Mouse (Mus musculus): ENCODE measurements at regions not wholly inside any gene's neighbourhood (a gene's known extent, or its start where the extent isn't known, plus 50 kb on each side); places are given as distances from the start of the nearest gene placed in this dataset.

DNA sequence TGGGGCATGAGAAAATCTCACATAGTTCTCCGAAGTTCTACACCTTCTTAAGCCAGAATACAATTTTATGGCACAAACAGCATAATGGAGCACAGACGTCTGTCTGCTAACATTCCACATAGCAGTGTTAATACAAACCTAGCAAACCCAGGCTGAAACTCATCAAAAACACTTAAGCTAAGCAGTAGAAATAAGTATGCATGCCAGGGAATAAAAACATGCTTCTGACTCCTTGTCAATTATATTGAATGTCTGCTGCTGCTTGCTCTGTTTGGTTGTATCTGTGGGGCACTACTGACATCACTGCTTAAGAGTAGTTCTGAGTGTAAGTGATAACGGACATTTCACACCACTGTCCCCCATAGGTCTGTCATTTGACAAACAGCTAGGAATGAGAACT is 693.4 kb upstream of the Adamts5 start:
- Histone ChIP-seq H3K4me1 (ENCODE audit: control insufficient read depth, insufficient read depth, low read length) (no peaks in the 10 kb centered on the region), H3K79me2 (replicated peaks; ENCODE audit: control insufficient read depth, insufficient read depth, low read length) (no peaks in the 10 kb centered on the region), H3K4me3 (no peak overlapping the region), H3K27me3 (ENCODE audit: control insufficient read depth, insufficient read depth, low read length) (no peaks in the 10 kb centered on the region), H3K27ac (no peak overlapping the region), H3K9ac (ENCODE audit: low read depth, low read length) (no peak overlapping the region), H3K36me3 (ENCODE audit: control insufficient read depth, insufficient read depth, low read length) (no peaks in the 10 kb centered on the region)
- WGBS: 63% methylated on average over 3 of the region's 3 CpGs
- intact Hi-C loops (cut with DNase I): no loop called here
- TF ChIP-seq POLR2A (IDR thresholded peaks at IDR 0.05; ENCODE audit: insufficient read depth, low read depth, low read length): no peak
- no peak for TF ChIP-seq EP300 (IDR thresholded peaks at IDR 0.05; ENCODE audit: insufficient read depth, low read depth, low read length)
- TF ChIP-seq CTCF (IDR thresholded peaks at IDR 0.05): no peak
- no peak for DNase-seq

DNA sequence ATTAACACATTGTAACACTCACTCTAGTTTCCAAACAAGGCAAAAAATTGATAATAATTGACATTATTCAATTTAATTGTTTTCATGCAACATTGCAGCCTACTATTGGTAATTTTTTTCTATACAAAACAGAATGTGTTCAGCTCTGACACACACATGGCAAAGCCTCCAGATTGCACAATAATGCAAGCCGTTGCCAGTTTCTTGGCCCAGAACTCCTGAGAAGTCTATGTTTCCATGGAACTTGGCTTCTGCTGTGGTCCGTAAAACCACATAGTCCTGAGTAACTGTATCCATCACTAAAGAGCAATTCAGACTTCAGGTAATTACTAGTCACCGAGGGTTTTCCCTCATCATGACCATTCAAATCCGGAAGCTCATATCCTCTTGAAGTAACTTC is 684.4 kb upstream of the Adamts5 start:
- Histone ChIP-seq H3K9ac (ENCODE audit: low read depth, low read length) (no peak overlapping the region), H3K4me3 (no peak overlapping the region), H3K4me1 (ENCODE audit: control insufficient read depth, insufficient read depth, low read length) (no peaks in the 10 kb centered on the region), H3K27me3 (ENCODE audit: control insufficient read depth, insufficient read depth, low read length) (no peaks in the 10 kb centered on the region), H3K27ac (no peak overlapping the region), H3K79me2 (replicated peaks; ENCODE audit: control insufficient read depth, insufficient read depth, low read length) (no peaks in the 10 kb centered on the region), H3K36me3 (ENCODE audit: control insufficient read depth, insufficient read depth, low read length) (no peaks in the 10 kb centered on the region)
- TF ChIP-seq EP300 (IDR thresholded peaks at IDR 0.05; ENCODE audit: insufficient read depth, low read depth, low read length) (no peak), CTCF (IDR thresholded peaks at IDR 0.05) (no peak), POLR2A (IDR thresholded peaks at IDR 0.05; ENCODE audit: insufficient read depth, low read depth, low read length) (no peak)
- intact Hi-C loops (cut with DNase I): no loop called here
- DNase-seq: peak; percentile 44 to 46
- 83% methylated on average over 4 of the region's 4 CpGs for WGBS

DNA sequence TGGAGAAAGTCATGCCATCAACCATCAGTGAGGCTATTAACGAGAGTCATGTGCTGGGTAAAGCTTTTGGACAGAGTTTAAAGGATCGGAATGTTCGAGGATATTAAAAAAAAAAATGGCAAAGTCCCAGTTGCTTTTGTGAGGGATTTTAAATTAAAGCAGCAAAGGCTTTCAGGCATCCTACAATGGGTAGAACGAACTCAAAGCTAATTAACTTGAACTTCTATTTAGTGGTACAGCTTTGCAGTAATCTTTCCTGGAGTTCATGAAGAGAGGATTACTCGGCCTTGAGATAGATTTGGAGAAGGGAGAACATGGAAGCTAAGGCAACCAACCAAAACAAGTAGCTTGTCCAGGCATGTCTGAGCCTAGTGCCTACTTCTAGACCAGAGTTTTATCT is 676.7 kb upstream of the Adamts5 start:
- WGBS: 74% methylated on average over 5 of the region's 5 CpGs
- Histone ChIP-seq H3K27me3 (ENCODE audit: control insufficient read depth, insufficient read depth, low read length) (no peaks in the 10 kb centered on the region), H3K27ac (no peak overlapping the region), H3K4me1 (ENCODE audit: control insufficient read depth, insufficient read depth, low read length) (no peaks in the 10 kb centered on the region), H3K9ac (ENCODE audit: low read depth, low read length) (no peak overlapping the region), H3K79me2 (replicated peaks; ENCODE audit: control insufficient read depth, insufficient read depth, low read length) (no peaks in the 10 kb centered on the region), H3K4me3 (no peak overlapping the region), H3K36me3 (ENCODE audit: control insufficient read depth, insufficient read depth, low read length) (no peaks in the 10 kb centered on the region)
- no peak for DNase-seq
- TF ChIP-seq EP300 (IDR thresholded peaks at IDR 0.05; ENCODE audit: insufficient read depth, low read depth, low read length) (no peak), CTCF (IDR thresholded peaks at IDR 0.05) (no peak), POLR2A (IDR thresholded peaks at IDR 0.05; ENCODE audit: insufficient read depth, low read depth, low read length) (no peak)
- intact Hi-C loops (cut with DNase I): no loop called here

DNA sequence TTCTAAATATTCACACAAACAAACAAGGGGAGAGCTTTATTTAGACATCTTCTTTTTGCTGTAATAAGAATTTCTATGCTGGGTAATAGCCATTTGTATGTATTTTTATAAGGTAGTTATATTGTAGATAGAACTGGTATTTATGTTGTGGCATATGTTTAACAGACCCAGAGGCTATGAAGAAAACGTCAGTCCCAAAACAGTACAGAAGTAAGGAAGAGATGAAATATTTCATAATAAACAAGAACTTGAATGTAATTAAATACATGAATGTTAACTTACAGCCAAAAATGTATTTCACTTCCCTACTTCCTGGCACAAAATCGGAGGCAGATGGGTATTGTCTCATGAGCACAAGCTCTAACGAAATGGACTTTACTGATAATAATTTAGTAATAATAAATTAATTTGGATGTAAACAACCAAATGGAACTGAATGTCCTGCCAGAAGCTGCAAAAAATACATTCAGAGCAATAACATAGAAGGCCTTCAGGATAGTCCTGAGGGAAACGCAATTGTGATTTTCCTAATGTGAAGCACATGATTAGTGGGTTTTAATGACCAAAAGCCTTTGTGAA is 645.9 kb upstream of the Adamts5 start:
- DNase-seq: no peak
- intact Hi-C loops (cut with DNase I): no loop called here
- H3K9ac ChIP-seq (ENCODE audit: low read depth, low read length): no peak overlapping the region
- H3K27ac ChIP-seq: no peak overlapping the region
- H3K79me2 ChIP-seq (replicated peaks; ENCODE audit: control insufficient read depth, insufficient read depth, low read length): no peaks in the 10 kb centered on the region
- H3K4me1 ChIP-seq (ENCODE audit: control insufficient read depth, insufficient read depth, low read length): no peaks in the 10 kb centered on the region
- 69% methylated on average over 4 of the region's 4 CpGs for WGBS
- no peaks in the 10 kb centered on the region for H3K36me3 ChIP-seq (ENCODE audit: control insufficient read depth, insufficient read depth, low read length)
- H3K4me3 ChIP-seq: no peak overlapping the region
- no peak for TF ChIP-seq EP300 (IDR thresholded peaks at IDR 0.05; ENCODE audit: insufficient read depth, low read depth, low read length)
- TF ChIP-seq CTCF (IDR thresholded peaks at IDR 0.05): no peak
- TF ChIP-seq POLR2A (IDR thresholded peaks at IDR 0.05; ENCODE audit: insufficient read depth, low read depth, low read length): no peak
- H3K27me3 ChIP-seq (ENCODE audit: control insufficient read depth, insufficient read depth, low read length): no peaks in the 10 kb centered on the region

DNA sequence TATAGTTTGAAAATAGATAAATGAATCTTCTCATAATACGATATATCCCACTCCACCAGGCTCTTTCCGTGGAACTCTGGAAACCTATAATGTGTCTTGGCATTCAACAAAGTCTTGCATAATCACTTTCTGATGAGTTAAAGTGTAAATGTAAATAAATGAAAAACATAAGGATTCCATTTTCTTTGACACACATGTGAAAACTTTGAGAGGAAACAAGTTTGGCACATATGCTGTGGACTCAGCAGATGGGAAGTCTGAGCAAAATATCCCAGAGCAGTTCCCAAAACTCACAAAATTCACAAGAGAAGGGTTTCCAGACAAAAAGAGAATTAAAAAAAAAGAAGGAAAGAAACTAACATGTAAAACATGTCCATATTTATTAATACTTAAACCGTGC is 645.3 kb upstream of the Adamts5 start:
- Histone ChIP-seq H3K4me3 (no peak overlapping the region), H3K27me3 (ENCODE audit: control insufficient read depth, insufficient read depth, low read length) (no peaks in the 10 kb centered on the region), H3K9ac (ENCODE audit: low read depth, low read length) (no peak overlapping the region), H3K36me3 (ENCODE audit: control insufficient read depth, insufficient read depth, low read length) (no peaks in the 10 kb centered on the region), H3K4me1 (ENCODE audit: control insufficient read depth, insufficient read depth, low read length) (no peaks in the 10 kb centered on the region), H3K27ac (no peak overlapping the region), H3K79me2 (replicated peaks; ENCODE audit: control insufficient read depth, insufficient read depth, low read length) (no peaks in the 10 kb centered on the region)
- WGBS: 79% methylated on average over 3 of the region's 3 CpGs
- TF ChIP-seq EP300 (IDR thresholded peaks at IDR 0.05; ENCODE audit: insufficient read depth, low read depth, low read length): no peak
- TF ChIP-seq POLR2A (IDR thresholded peaks at IDR 0.05; ENCODE audit: insufficient read depth, low read depth, low read length): no peak
- TF ChIP-seq CTCF (IDR thresholded peaks at IDR 0.05): no peak
- intact Hi-C loops (cut with DNase I): no loop called here
- no peak for DNase-seq

DNA sequence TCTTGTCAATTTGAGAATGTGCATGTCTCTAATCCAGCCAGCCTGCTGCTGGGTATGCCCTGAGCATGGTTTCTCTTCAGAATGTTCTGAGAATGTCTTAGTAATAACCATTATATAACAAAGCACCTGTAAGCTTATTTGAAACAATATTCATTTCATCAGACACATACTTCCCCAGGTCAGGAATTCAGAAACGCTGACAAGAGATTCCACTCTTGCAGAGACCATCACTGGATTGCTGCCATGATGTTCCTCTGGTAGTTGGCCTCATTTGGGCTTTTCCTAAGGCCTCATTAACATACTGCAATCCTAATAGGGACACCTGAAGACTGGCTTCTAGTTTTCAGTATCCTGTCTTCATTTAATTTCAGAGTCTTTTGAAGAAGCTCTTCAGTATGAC is 642.5 kb upstream of the Adamts5 start:
- Histone ChIP-seq H3K9ac (ENCODE audit: low read depth, low read length) (no peak overlapping the region), H3K36me3 (ENCODE audit: control insufficient read depth, insufficient read depth, low read length) (no peaks in the 10 kb centered on the region), H3K4me3 (no peak overlapping the region), H3K4me1 (ENCODE audit: control insufficient read depth, insufficient read depth, low read length) (no peaks in the 10 kb centered on the region), H3K79me2 (replicated peaks; ENCODE audit: control insufficient read depth, insufficient read depth, low read length) (no peaks in the 10 kb centered on the region), H3K27ac (no peak overlapping the region), H3K27me3 (ENCODE audit: control insufficient read depth, insufficient read depth, low read length) (no peaks in the 10 kb centered on the region)
- intact Hi-C loops (cut with DNase I): no loop called here
- WGBS: 51% methylated on average over 1 of the region's 1 CpGs
- TF ChIP-seq EP300 (IDR thresholded peaks at IDR 0.05; ENCODE audit: insufficient read depth, low read depth, low read length) (no peak), CTCF (IDR thresholded peaks at IDR 0.05) (no peak), POLR2A (IDR thresholded peaks at IDR 0.05; ENCODE audit: insufficient read depth, low read depth, low read length) (no peak)
- DNase-seq: no peak

Measured in heart, adult 2 months (tissue).